Mouse (Mus musculus) monocyte, adult 5-6 weeks (primary cell): ENCODE measurements around the gene Mcts2. TPM values are rescaled to one million over a fixed set of nuclear protein-coding genes. Genes with fewer than 3 reads are reported as not detected.
A peak's percentile ranks its signal among the peaks of the same experiment; 100 is the strongest.

Experiments
- ATAC-seq: fragments of 153-309, 156-312 bp; replicated peaks from 2 replicates; pipeline ENCODE4 v1.8.0; 2017; ENCODE audit warnings: mild to moderate bottlenecking; ENCODE audit not compliant: low TSS enrichment, insufficient number of reproducible peaks, severe bottlenecking, poor library complexity, low FRiP score
- total RNA-seq: library from RNA; stranded (forward); fragments of 200-1000, 200-491, 200-594 nt; gene quantifications from 3 replicates; pipeline ENCODE4 v1.2.3, GENCODE M21; 2017

Mcts2 gene
- total RNA-seq, 1 experiment from 2014 or later = 12.9 TPM

GRCm38 (mm10) chr2:152716241-152716772, 29.5 kb downstream of the Mcts2 start:
- no peak for ATAC-seq

- no peak for ATAC-seq
Observed at GRCm38 (mm10) chr2:152717652-152718051, 30.8 kb downstream of the Mcts2 start.

GRCm38 (mm10) chr2:152718076-152718475, 31.2 kb downstream of the Mcts2 start:
- ATAC-seq = no peak

GRCm38 (mm10) chr2:152723651-152724331, 37.0 kb downstream of the Mcts2 start:
- no peak for ATAC-seq

- no peak for ATAC-seq
Observed at GRCm38 (mm10) chr2:152724332-152724723, 37.5 kb downstream of the Mcts2 start.

- no peak for ATAC-seq
Observed at GRCm38 (mm10) chr2:152725178-152725750, 38.4 kb downstream of the Mcts2 start.

- ATAC-seq = no peak
Observed at GRCm38 (mm10) chr2:152726213-152726612, 39.4 kb downstream of the Mcts2 start.

GRCm38 (mm10) chr2:152726751-152727335, 40.0 kb downstream of the Mcts2 start:
- ATAC-seq = no peak

- no peak for ATAC-seq
Observed at GRCm38 (mm10) chr2:152727795-152728510, 41.1 kb downstream of the Mcts2 start.

GRCm38 (mm10) chr2:152728594-152728993, 41.8 kb downstream of the Mcts2 start:
- ATAC-seq = no peak

GRCm38 (mm10) chr2:152729013-152729635, 42.3 kb downstream of the Mcts2 start:
- ATAC-seq = no peak

GRCm38 (mm10) chr2:152729636-152730020, 42.8 kb downstream of the Mcts2 start:
- ATAC-seq = no peak

- no peak for ATAC-seq
Observed at GRCm38 (mm10) chr2:152733201-152733600, 46.4 kb downstream of the Mcts2 start.

GRCm38 (mm10) chr2:152734501-152734900, 47.7 kb downstream of the Mcts2 start:
- ATAC-seq = no peak

- ATAC-seq = no peak
Observed at GRCm38 (mm10) chr2:152734984-152735383, 48.1 kb downstream of the Mcts2 start.

- ATAC-seq = peak; percentile 89
Observed at GRCm38 (mm10) chr2:152736090-152736601, 49.3 kb downstream of the Mcts2 start, which contains the start of gene Id1. Gene Id1 (plus strand): TSS chr2:152736251.

- ATAC-seq = no peak
Observed at GRCm38 (mm10) chr2:152736748-152737147, 49.9 kb downstream of the Mcts2 start.
